Mouse (Mus musculus): Measurements from ENCODE around the gene Ufsp1. TPM values are rescaled to one million over a fixed set of nuclear protein-coding genes. Genes with fewer than 3 reads are reported as not detected.
A peak's percentile ranks its signal among the peaks of the same experiment; 100 is the strongest.

The Ufsp1 gene
- polyA plus RNA-seq, 1 experiment: 1.8 TPM

GRCm38 (mm10) chr5:137307071-137307912 is 12.9 kb downstream of the Ufsp1 start, which contains the start of gene Srrt:
TSS of gene Srrt (minus strand) at chr5:137307674.
- H3K4me1 ChIP-seq (ENCODE audit: control insufficient read depth, insufficient read depth, low read length): peaks cover 43% of the 10 kb centered on the region

GRCm38 (mm10) chr5:137308356-137308755 is 13.9 kb downstream of the Ufsp1 start:
- peak overlapping the region; percentile 81 for H3K4me3 ChIP-seq (ENCODE audit: insufficient read depth, low read length)
- no peak for TF ChIP-seq POLR2A (IDR thresholded peaks at IDR 0.05; ENCODE audit: borderline replicate concordance, low read depth, low read length)
- TF ChIP-seq CTCF (IDR thresholded peaks at IDR 0.05; ENCODE audit: low read depth, low read length): no peak
- H3K27ac ChIP-seq (ENCODE audit: insufficient read depth, low read depth, low read length): peak overlapping the region; percentile 94
- H3K4me1 ChIP-seq (ENCODE audit: control insufficient read depth, insufficient read depth, low read length): peaks cover 47% of the 10 kb centered on the region

More at GRCm38 (mm10) chr5:137307071-137307912, 12.9 kb downstream of the Ufsp1 start, which contains the start of gene Srrt:
- peak; percentile 51; the same call in 1 of the 2 replicates for TF ChIP-seq POLR2A (IDR thresholded peaks at IDR 0.05; ENCODE audit: borderline replicate concordance, low read depth, low read length)
- TF ChIP-seq CTCF (IDR thresholded peaks at IDR 0.05; ENCODE audit: low read depth, low read length): no peak
- H3K27ac ChIP-seq (ENCODE audit: insufficient read depth, low read depth, low read length): peak within 1 kb of the TSS; percentile 94
- H3K4me3 ChIP-seq (ENCODE audit: insufficient read depth, low read length): peak within 1 kb of the TSS; percentile 81

DNA sequence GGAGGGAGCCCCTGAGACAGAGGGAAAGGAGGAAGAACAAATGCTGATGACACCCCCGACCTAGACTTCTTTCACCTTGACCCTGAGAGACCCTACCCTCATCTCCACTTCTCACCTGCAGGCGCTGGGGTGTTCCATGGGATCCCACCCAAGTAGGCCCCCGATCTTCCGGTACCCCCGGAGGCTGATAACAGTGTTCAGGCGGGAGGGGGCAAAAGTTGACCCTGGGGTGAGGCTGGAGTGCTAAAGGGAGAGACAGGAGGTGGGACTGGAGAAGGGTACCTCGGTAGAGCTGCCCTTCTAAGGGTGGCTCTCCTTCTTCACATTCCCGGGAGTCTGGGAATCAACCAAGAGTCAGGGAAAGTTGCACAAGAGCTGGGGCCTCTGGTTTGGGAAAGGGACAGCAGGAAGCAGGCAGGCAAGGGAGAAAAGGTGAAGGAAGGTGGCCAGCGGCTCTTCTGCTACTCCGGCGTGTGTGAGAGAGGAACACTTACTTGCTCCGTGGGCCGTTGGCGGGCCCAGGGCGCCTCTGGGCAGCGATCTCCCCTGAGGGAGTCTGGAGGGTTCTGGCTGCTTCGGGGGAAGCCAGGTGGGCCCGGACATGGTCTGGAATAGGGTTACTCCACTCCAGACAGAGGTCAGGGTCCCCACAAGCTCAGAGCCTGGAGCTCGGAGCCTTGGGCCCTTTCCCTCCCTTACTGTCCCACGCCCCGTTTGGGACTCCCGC is 19.2 kb downstream of the Ufsp1 start:
- Histone ChIP-seq H3K27ac (ENCODE audit: insufficient read depth, low read depth, low read length) (no peak overlapping the region), H3K4me1 (ENCODE audit: control insufficient read depth, insufficient read depth, low read length) (peaks cover 26% of the 10 kb centered on the region), H3K4me3 (ENCODE audit: insufficient read depth, low read length) (no peak overlapping the region)
- no peak for TF ChIP-seq CTCF (IDR thresholded peaks at IDR 0.05; ENCODE audit: low read depth, low read length)
- no peak for TF ChIP-seq POLR2A (IDR thresholded peaks at IDR 0.05; ENCODE audit: borderline replicate concordance, low read depth, low read length)

DNA sequence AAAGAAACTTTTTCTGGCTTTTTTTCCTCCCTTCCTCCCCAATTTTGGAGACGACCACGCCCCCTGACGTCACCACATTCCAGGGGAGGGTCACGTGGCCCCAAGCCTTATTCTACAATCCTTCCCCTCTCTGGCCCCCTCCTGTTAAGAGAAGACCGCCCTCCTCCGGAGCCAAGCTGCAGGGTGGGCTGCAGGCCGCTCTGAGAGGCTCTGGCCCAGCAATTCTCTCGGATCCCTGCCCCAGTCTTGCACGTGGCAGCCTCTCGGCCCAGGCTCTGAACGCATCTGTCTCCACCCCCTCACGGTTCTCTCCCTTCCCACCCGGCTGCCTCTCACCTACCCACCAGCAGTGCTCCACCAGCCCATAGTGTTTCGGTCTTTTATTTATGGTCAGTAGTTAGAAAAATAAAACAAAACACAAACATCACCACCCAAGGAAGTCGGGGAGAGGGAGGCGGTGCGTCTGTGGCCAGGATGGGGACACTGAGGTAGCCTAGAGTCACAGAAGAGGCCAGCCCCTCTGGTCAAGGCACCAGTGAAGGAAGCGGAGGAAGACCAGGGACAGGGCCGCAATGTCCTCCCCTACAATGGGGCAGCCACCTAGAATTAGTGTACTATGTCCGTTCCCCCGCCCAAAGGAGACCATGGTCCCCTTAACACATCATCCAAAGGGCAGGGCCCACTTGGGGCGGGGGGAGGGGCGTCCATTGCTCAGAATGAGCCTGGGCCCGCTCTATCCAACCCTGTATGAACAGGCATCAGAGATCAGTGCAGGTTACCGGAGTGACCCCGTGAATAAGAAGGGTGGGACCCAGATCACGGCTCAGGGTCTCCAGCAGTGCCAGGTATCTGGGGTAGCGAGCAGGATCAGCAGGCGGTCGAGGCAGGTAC is 20.0 kb downstream of the Ufsp1 start, which contains the start of gene Trip6:
Gene Trip6, minus strand, starts transcription at position 212 of the 891 bp plus-strand sequence.
- Histone ChIP-seq H3K4me1 (ENCODE audit: control insufficient read depth, insufficient read depth, low read length) (peaks cover 26% of the 10 kb centered on the region), H3K27ac (ENCODE audit: insufficient read depth, low read depth, low read length) (no peak within 1 kb of the TSS), H3K4me3 (ENCODE audit: insufficient read depth, low read length) (no peak within 1 kb of the TSS)
- TF ChIP-seq CTCF (IDR thresholded peaks at IDR 0.05; ENCODE audit: low read depth, low read length) (no peak), POLR2A (IDR thresholded peaks at IDR 0.05; ENCODE audit: borderline replicate concordance, low read depth, low read length) (no peak)

GRCm38 (mm10) chr5:137315084-137315903 is 20.9 kb downstream of the Ufsp1 start:
- Histone ChIP-seq H3K4me3 (ENCODE audit: insufficient read depth, low read length) (no peak overlapping the region), H3K27ac (ENCODE audit: insufficient read depth, low read depth, low read length) (no peak overlapping the region), H3K4me1 (ENCODE audit: control insufficient read depth, insufficient read depth, low read length) (peaks cover 24% of the 10 kb centered on the region)
- TF ChIP-seq CTCF (IDR thresholded peaks at IDR 0.05; ENCODE audit: low read depth, low read length) (no peak), POLR2A (IDR thresholded peaks at IDR 0.05; ENCODE audit: borderline replicate concordance, low read depth, low read length) (no peak)

- peaks cover 3% of the 10 kb centered on the region for H3K4me1 ChIP-seq (ENCODE audit: control insufficient read depth, insufficient read depth, low read length)
- TF ChIP-seq CTCF (IDR thresholded peaks at IDR 0.05; ENCODE audit: low read depth, low read length) (no peak), POLR2A (IDR thresholded peaks at IDR 0.05; ENCODE audit: borderline replicate concordance, low read depth, low read length) (no peak)
- no peak overlapping the region for H3K27ac ChIP-seq (ENCODE audit: insufficient read depth, low read depth, low read length)
- H3K4me3 ChIP-seq (ENCODE audit: insufficient read depth, low read length): no peak overlapping the region
These were observed 22.9 kb downstream of the Ufsp1 start for GRCm38 (mm10) chr5:137317361-137317760.

DNA sequence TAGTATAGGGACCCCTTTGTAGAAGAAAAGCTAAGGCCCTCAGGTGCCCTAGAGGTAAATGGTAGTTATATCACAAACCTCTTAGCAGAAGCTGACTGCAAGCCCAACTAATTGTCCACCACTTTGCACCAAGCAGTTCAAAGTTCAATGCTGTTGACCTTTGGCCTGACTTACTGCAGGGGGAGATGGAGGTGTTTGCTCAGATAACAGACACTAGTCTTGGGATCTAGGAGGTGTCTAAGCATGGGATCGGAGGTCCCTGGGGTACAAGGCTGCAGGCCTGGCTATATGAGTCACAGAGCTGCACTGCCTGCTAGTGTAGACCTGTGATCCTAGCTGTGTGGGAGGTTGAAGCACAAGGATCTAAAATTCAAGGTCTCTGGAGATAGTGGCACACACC is 24.1 kb downstream of the Ufsp1 start:
- Histone ChIP-seq H3K4me3 (ENCODE audit: insufficient read depth, low read length) (no peak overlapping the region), H3K27ac (ENCODE audit: insufficient read depth, low read depth, low read length) (no peak overlapping the region)

DNA sequence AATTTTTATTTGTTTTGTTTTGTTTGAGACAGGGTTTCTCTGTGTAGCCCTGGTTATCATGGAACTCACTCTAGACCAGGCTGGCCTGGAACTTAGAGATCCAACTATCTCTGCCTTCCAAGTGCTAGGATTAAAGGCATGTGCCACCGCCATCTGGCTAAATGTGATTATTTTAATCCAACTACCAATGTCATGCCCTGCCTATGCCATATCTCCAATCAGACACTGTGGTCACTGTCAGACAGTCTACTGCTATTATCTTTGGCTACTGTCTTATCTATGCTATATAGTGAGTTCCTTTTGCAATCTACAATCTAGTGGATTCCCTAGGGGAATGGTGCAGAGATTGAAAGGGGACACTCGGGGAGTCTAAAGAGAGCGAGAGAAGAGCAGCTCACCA is 26.6 kb downstream of the Ufsp1 start:
- no peak overlapping the region for H3K4me3 ChIP-seq (ENCODE audit: insufficient read depth, low read length)
- no peak overlapping the region for H3K27ac ChIP-seq (ENCODE audit: insufficient read depth, low read depth, low read length)
- no peak for TF ChIP-seq CTCF (IDR thresholded peaks at IDR 0.05; ENCODE audit: low read depth, low read length)
- TF ChIP-seq POLR2A (IDR thresholded peaks at IDR 0.05; ENCODE audit: borderline replicate concordance, low read depth, low read length): no peak
- no peaks in the 10 kb centered on the region for H3K4me1 ChIP-seq (ENCODE audit: control insufficient read depth, insufficient read depth, low read length)

More for the DNA sequence above, 24.1 kb downstream of the Ufsp1 start:
- H3K4me1 ChIP-seq (ENCODE audit: control insufficient read depth, insufficient read depth, low read length): no peaks in the 10 kb centered on the region
- TF ChIP-seq POLR2A (IDR thresholded peaks at IDR 0.05; ENCODE audit: borderline replicate concordance, low read depth, low read length): no peak

Measured in bone marrow macrophage, adult 2 months (primary cell).